Mouse (Mus musculus) kidney, postnatal 0 days (tissue): Measurements from ENCODE around the gene Ttbk1. TPM values are rescaled to one million over a fixed set of nuclear protein-coding genes. Genes with fewer than 3 reads are reported as not detected.

Source experiments
- ATAC-seq: fragments of 200-750 bp; cut with Nextera tagmentation; replicated peaks from 2 replicates; pipeline ENCODE4 v1.8.0; 2017; ENCODE audit warnings: low read depth, moderate number of reproducible peaks, moderate TSS enrichment, moderate library complexity; ENCODE audit not compliant: low FRiP score
- DNase-seq: peaks from one replicate; pipeline ENCODE4 v3.0.0-alpha.2; 2016; ENCODE audit warnings: low spot score
- H3K27ac ChIP-seq: fragments of 300-500 bp; sonication (generic); 2 replicates; pipeline ENCODE4 v1.5.1; 2014; ENCODE audit warnings: mild to moderate bottlenecking
- H3K27me3 ChIP-seq: fragments of 300-500 bp; sonication (generic); 2 replicates; pipeline ENCODE4 v1.6.1; 2014; ENCODE audit warnings: low read length, mixed read lengths; ENCODE audit not compliant: insufficient read depth
- H3K36me3 ChIP-seq: fragments of 300-500 bp; sonication (generic); 2 replicates; pipeline ENCODE4 v1.6.1; 2014; ENCODE audit warnings: low read length, mixed read lengths; ENCODE audit not compliant: insufficient read depth
- H3K4me1 ChIP-seq: fragments of 300-500 bp; sonication (generic); replicated peaks from 2 replicates; pipeline ENCODE4 v1.6.1; 2014; ENCODE audit warnings: antibody characterized with exemption, low read length, mixed read lengths; ENCODE audit not compliant: insufficient read depth
- H3K4me2 ChIP-seq: fragments of 300-500 bp; sonication (generic); 2 replicates; pipeline ENCODE4 v1.6.1; 2014; ENCODE audit warnings: mild to moderate bottlenecking, low read length, moderate library complexity, mixed read lengths
- H3K4me3 ChIP-seq: fragments of 300-500 bp; sonication (generic); replicated peaks from 2 replicates; pipeline ENCODE4 v1.5.1; 2014; ENCODE audit warnings: low read depth, low read length
- H3K9ac ChIP-seq: fragments of 300-500 bp; sonication (generic); 2 replicates; pipeline ENCODE4 v1.6.1; 2014; ENCODE audit warnings: low read depth, low read length
- H3K9me3 ChIP-seq: fragments of 300-500 bp; sonication (generic); replicated peaks from 2 replicates; pipeline ENCODE4 v1.6.1; 2016; ENCODE audit warnings: low read length, inconsistent platforms, mixed read lengths
- CTCF ChIP-seq: IDR thresholded peaks from 2 replicates; pipeline ENCODE4 v1.5.1; 2016; ENCODE audit warnings: antibody characterized with exemption, low read depth, mild to moderate bottlenecking, moderate library complexity
- WGBS: fragments of 180-500 bp; shearing (Covaris S2); extraction: QIAGEN DNeasy Blood & Tissue Kit; methylation state at CpG from one replicate; pipeline ENCODE4 v1.1.7; 2014; 5-methylcytosine and 5-hydroxymethylcytosine counted together
- polyA plus RNA-seq: library from polyadenylated mRNA; unstranded; fragments of >200 nt; fragmentation: Nextera tagmentation; extraction: Ambion mirVana; gene quantifications from 2 replicates; pipeline ENCODE4 v1.2.1, GENCODE M21; 2015

Ttbk1 gene
- polyA plus RNA-seq, 1 experiment from 2014 or later = 0.11 TPM

GRCm38 (mm10) chr17:46484021-46484431 is 3.4 kb downstream of the Ttbk1 start:
- WGBS = 0% methylated on average over 13 of the region's 13 CpGs
- peak overlapping the region; percentile 28; the same call in 1 of the 2 replicates for H3K9ac ChIP-seq
- peaks cover 27% of the 10 kb centered on the region for H3K27me3 ChIP-seq
- H3K9me3 ChIP-seq = no peaks in the 10 kb centered on the region
- TF ChIP-seq CTCF = no peak
- H3K4me1 ChIP-seq = peaks cover 7% of the 10 kb centered on the region
- peak overlapping the region; percentile 60 for H3K4me2 ChIP-seq
- DNase-seq = peak; percentile 37
- peak overlapping the region; percentile 26 for H3K4me3 ChIP-seq
- peak overlapping the region; percentile 37 for H3K27ac ChIP-seq
- H3K36me3 ChIP-seq = no peaks in the 10 kb centered on the region
- ATAC-seq = peak; percentile 71

- peak; percentile 59 for ATAC-seq
- WGBS = 1% methylated on average over 16 of the region's 16 CpGs
Measured at GRCm38 (mm10) chr17:46483561-46484001, 3.9 kb downstream of the Ttbk1 start.

GRCm38 (mm10) chr17:46477286-46477685 is 10.2 kb downstream of the Ttbk1 start:
- H3K27ac ChIP-seq = no peak overlapping the region
- no peaks in the 10 kb centered on the region for H3K4me1 ChIP-seq
- no peak overlapping the region for H3K4me3 ChIP-seq
- TF ChIP-seq CTCF = no peak
- H3K9ac ChIP-seq = no peak overlapping the region
- DNase-seq (no peak), ATAC-seq (peak; percentile 29; the same call in 1 of the 2 replicates)
- H3K36me3 ChIP-seq = no peaks in the 10 kb centered on the region
- H3K4me2 ChIP-seq = no peak overlapping the region
- 40% methylated on average over 15 of the region's 15 CpGs for WGBS
- H3K27me3 ChIP-seq = no peaks in the 10 kb centered on the region
- H3K9me3 ChIP-seq = no peaks in the 10 kb centered on the region

More at GRCm38 (mm10) chr17:46483561-46484001, 3.9 kb downstream of the Ttbk1 start:
- TF ChIP-seq CTCF = no peak
- Histone ChIP-seq H3K9ac (no peak overlapping the region; the same call in 1 of the 2 replicates), H3K4me3 (peak overlapping the region; percentile 26), H3K9me3 (no peaks in the 10 kb centered on the region), H3K4me2 (peak overlapping the region; percentile 60), H3K4me1 (peaks cover 7% of the 10 kb centered on the region), H3K27me3 (peaks cover 25% of the 10 kb centered on the region), H3K27ac (peak overlapping the region; percentile 37; the same call in 1 of the 2 replicates), H3K36me3 (no peaks in the 10 kb centered on the region)
- DNase-seq = peak; percentile 62

GRCm38 (mm10) chr17:46476601-46477000 is 10.9 kb downstream of the Ttbk1 start:
- TF ChIP-seq CTCF = no peak
- no peak overlapping the region for H3K27ac ChIP-seq
- no peaks in the 10 kb centered on the region for H3K36me3 ChIP-seq
- H3K4me2 ChIP-seq = no peak overlapping the region
- 47% methylated on average over 8 of the region's 8 CpGs for WGBS
- no peak overlapping the region for H3K9ac ChIP-seq
- no peaks in the 10 kb centered on the region for H3K9me3 ChIP-seq
- no peaks in the 10 kb centered on the region for H3K27me3 ChIP-seq
- no peaks in the 10 kb centered on the region for H3K4me1 ChIP-seq
- ATAC-seq = no peak
- no peak overlapping the region for H3K4me3 ChIP-seq
- no peak for DNase-seq

- H3K9me3 ChIP-seq = no peaks in the 10 kb centered on the region
- no peaks in the 10 kb centered on the region for H3K4me1 ChIP-seq
- ATAC-seq (no peak), DNase-seq (no peak)
- WGBS = 68% methylated on average over 9 of the region's 9 CpGs
- H3K4me2 ChIP-seq = no peak overlapping the region
- no peak overlapping the region for H3K27ac ChIP-seq
- TF ChIP-seq CTCF = no peak
- H3K4me3 ChIP-seq = no peak overlapping the region
- H3K27me3 ChIP-seq = 0 out of 2 replicates have a peak, but pooled peaks cover 3% of the 10 kb centered on the region
- no peaks in the 10 kb centered on the region for H3K36me3 ChIP-seq
- H3K9ac ChIP-seq = no peak overlapping the region
Measured at GRCm38 (mm10) chr17:46467830-46468229, 19.6 kb downstream of the Ttbk1 start.

- H3K4me1 ChIP-seq = peaks cover 8% of the 10 kb centered on the region; the same call in 1 of the 2 replicates
- H3K9ac ChIP-seq = no peak overlapping the region
- no peak overlapping the region for H3K4me2 ChIP-seq
- H3K27ac ChIP-seq = no peak overlapping the region
- DNase-seq (no peak), ATAC-seq (no peak)
- H3K9me3 ChIP-seq = no peaks in the 10 kb centered on the region
- H3K27me3 ChIP-seq = peaks cover 19% of the 10 kb centered on the region
- 83% methylated on average over 5 of the region's 5 CpGs for WGBS
- no peaks in the 10 kb centered on the region for H3K36me3 ChIP-seq
- no peak for TF ChIP-seq CTCF
- no peak overlapping the region for H3K4me3 ChIP-seq
Measured at GRCm38 (mm10) chr17:46462226-46462625, 25.2 kb downstream of the Ttbk1 start.

- H3K9ac ChIP-seq = no peak overlapping the region
- H3K27ac ChIP-seq = no peak overlapping the region
- peak overlapping the region; percentile 16; the same call in 1 of the 2 replicates for H3K4me3 ChIP-seq
- H3K4me2 ChIP-seq = peak overlapping the region; percentile 51
- no peaks in the 10 kb centered on the region for H3K36me3 ChIP-seq
- peak; percentile 46 for TF ChIP-seq CTCF
- WGBS = 8% methylated on average over 8 of the region's 8 CpGs
- peaks cover 24% of the 10 kb centered on the region for H3K27me3 ChIP-seq
- DNase-seq (peak; percentile 45), ATAC-seq (no peak)
- peaks cover 8% of the 10 kb centered on the region; the same call in 1 of the 2 replicates for H3K4me1 ChIP-seq
- no peaks in the 10 kb centered on the region for H3K9me3 ChIP-seq
Measured at GRCm38 (mm10) chr17:46461347-46461746, 26.1 kb downstream of the Ttbk1 start.
